Mouse (Mus musculus): ENCODE measurements around the gene Bcas2.

DNA sequence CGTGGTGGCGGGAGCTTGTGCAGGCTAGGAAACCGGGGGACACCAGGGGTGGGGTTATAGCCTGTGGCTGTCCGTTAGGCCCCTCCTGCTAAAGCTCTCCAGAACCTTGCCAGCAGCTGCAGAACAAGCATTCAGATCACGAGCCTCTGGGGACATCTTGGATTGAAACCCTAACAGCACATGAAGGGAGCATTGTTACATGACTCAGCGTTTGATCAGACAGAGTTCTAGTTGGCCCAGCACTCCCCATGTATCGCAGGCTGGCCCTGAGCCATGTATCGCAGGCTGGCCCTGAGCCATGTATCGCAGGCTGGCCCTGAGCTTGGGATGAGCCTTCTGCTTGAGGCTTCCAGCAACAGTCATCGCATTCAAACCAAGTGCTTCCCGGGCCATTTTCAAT, 30.2 kb upstream of the Bcas2 start:
- TF ChIP-seq CTCF (IDR thresholded peaks at IDR 0.05; ENCODE audit: low read depth), result no peak
- TF ChIP-seq EP300 (IDR thresholded peaks at IDR 0.05; ENCODE audit: low read depth), result no peak
